Mouse (Mus musculus): Measurements from ENCODE around the gene Tas1r1. TPM values are rescaled to one million over a fixed set of nuclear protein-coding genes. Genes with fewer than 3 reads are reported as not detected.

Gene Tas1r1
- polyA plus RNA-seq, 1 experiment from 2014 or later, result 0.65 TPM

DNA sequence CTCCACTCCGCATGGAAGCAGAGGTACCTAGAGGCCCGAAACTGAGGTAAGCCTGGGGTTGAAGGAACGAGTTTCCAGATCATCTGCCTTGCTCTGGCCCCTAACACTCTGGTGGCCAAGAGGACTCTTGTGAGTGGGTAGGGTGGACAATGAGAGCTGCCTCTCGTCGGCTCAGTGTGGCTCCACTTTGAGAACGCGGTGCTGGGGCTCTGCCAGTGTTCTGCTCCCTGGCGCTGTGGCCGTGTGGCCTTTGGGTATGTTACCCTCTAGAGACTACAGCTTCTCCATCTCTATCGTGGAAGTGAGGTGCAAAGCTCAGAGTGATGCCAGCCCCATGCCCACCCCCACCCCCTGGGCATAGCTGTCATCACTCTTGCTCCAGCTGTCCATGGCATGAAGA, 34.3 kb upstream of the Tas1r1 start:
- WGBS, result 86% methylated on average over 10 of the region's 10 CpGs
- Histone ChIP-seq H3K9me3 (replicated peaks) (no peaks in the 10 kb centered on the region), H3K27ac (no peak overlapping the region), H3K36me3 (no peaks in the 10 kb centered on the region), H3K4me3 (no peak overlapping the region), H3K27me3 (ENCODE audit: low read depth, poor library complexity, severe bottlenecking) (no peaks in the 10 kb centered on the region), H3K4me1 (peaks cover 31% of the 10 kb centered on the region)
- DNase-seq (ENCODE audit: low spot score), result no peak

DNA sequence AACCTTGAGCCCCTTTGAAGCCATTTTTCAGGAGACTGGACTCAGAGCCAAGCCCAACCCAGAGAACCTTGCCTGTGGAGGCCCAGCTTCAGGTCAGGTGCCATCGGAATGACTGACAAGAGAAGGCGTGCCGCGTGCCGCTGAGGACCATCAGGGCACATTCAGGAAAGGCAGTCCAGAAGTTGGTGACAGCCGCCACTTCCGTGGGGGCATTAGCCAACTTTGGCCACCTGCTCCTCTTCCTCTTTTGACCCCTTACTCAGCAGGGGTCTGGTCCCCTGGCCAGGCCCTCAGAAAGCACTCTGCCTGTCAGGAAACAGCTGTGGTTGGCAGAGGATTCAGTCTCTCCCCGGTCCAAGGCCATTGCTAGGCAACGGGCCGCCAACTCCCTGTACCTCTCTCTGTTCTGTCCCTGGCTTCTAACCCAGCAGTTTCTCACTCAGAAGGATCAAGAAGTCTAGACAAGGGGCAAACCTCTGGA, 33.8 kb upstream of the Tas1r1 start, which contains the start of gene Plekhg5:
Gene Plekhg5, plus strand, starts transcription at position 378 of the 481 bp plus-strand sequence.
- no peaks in the 10 kb centered on the region for H3K9me3 ChIP-seq (replicated peaks)
- no peak for DNase-seq (ENCODE audit: low spot score)
- H3K27ac ChIP-seq, result no peak within 1 kb of the TSS
- no peak within 1 kb of the TSS for H3K4me3 ChIP-seq
- H3K4me1 ChIP-seq, result peaks cover 31% of the 10 kb centered on the region
- 71% methylated on average over 10 of the region's 10 CpGs for WGBS
- H3K36me3 ChIP-seq, result no peaks in the 10 kb centered on the region
- no peaks in the 10 kb centered on the region for H3K27me3 ChIP-seq (ENCODE audit: low read depth, poor library complexity, severe bottlenecking)

DNA sequence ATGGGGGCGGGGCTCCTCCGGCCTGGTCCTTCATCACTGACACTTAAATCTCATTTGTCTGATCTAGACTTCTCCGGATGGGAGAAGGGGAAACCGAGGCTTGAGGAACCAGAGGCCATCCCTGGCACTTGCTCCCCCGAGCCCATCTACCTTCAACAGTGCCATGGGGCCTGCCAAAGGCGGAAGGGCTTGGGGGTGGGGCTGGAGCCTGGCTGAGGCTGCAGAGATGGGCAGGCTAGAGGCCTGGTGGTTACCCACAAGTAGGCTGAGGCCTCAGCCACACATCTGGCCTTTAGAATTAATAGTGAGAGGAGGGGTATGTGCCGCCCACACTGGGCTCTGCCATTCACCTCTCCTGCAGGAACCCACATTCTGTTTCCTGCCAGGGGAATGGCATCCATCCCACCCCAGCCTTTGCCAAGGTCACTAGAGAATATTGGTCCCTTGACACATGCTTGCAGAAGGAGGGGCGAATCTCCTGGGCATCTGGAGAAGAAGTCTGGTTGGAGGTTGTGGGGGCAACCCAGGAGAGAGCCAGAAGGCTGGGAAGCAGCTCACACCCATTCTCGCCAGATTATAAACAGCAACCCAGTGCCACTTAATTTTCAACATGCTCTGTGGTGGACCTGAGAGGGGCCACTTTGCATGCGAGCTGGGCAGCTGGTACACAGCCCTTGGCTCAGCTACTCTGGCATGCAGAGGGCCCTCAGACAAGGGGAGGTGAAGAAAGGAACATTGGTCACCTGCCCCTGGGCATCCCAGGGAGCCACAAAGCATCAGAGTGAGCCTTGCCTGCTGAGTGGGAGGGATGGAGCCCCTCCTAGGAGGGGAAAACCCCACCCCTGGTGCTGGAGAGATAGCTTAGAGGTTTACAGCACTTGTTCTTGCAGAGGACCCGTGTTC, 32.4 kb upstream of the Tas1r1 start:
- no peak overlapping the region for H3K4me3 ChIP-seq
- no peak for DNase-seq (ENCODE audit: low spot score)
- no peaks in the 10 kb centered on the region for H3K36me3 ChIP-seq
- WGBS, result 75% methylated on average over 11 of the region's 11 CpGs
- peaks cover 25% of the 10 kb centered on the region for H3K4me1 ChIP-seq
- no peak overlapping the region for H3K27ac ChIP-seq
- H3K27me3 ChIP-seq (ENCODE audit: low read depth, poor library complexity, severe bottlenecking), result no peaks in the 10 kb centered on the region
- no peaks in the 10 kb centered on the region for H3K9me3 ChIP-seq (replicated peaks)

DNA sequence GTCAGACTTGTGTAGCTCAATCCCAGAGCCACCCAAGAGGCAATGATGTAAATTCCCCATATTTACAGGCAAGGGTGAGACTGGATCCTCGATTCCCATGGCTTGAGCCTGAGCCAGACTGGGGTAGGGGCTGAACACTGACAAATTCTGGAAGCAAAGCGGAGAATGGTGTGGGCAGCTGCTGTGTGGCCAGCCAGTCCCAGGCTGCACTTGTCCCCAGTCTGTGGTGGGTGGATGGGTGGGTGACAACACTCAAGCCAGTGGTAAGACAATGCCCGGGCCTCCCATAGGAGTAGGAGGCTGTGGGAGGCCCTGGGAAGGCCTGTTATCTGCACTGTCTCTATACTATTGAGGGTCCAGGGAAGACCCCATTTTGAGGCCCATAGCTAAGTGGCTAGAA, 30.9 kb upstream of the Tas1r1 start:
- Histone ChIP-seq H3K4me1 (peaks cover 20% of the 10 kb centered on the region), H3K36me3 (peaks cover 6% of the 10 kb centered on the region; the same call in 1 of the 2 replicates), H3K4me3 (no peak overlapping the region), H3K9me3 (replicated peaks) (no peaks in the 10 kb centered on the region), H3K27ac (no peak overlapping the region), H3K27me3 (ENCODE audit: low read depth, poor library complexity, severe bottlenecking) (no peaks in the 10 kb centered on the region)
- WGBS, result 93% methylated on average over 3 of the region's 3 CpGs
- no peak for DNase-seq (ENCODE audit: low spot score)

DNA sequence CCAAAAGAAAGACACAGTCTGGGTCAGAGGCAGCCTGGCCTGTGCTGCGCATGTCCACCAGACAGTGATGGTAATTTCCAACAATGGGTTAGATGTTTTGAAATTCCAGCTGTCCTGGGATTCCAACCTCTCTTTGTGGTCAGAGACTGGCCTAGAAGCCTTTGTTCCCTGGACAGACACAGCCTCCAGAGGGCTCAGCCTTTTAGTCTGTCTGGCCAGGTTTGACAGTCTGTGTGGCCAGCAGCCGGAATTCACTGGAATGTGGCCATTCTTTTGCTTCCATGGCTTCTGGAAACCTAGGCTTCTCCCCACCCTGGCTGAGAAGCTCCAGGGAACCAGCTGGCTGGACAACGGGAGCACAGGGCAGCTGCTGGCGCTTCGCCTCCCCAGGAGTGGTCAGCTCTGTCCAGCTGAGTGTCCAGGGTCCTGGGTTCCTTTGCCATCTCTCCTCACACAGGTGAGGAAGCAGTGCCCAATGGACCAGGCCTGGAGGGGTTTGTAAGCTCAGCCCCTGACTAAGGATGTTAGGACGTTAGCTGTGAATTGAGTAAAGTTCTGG, 29.9 kb upstream of the Tas1r1 start:
- Histone ChIP-seq H3K4me1 (peaks cover 14% of the 10 kb centered on the region), H3K4me3 (no peak overlapping the region), H3K36me3 (peaks cover 6% of the 10 kb centered on the region; the same call in 1 of the 2 replicates), H3K9me3 (replicated peaks) (no peaks in the 10 kb centered on the region), H3K27me3 (ENCODE audit: low read depth, poor library complexity, severe bottlenecking) (no peaks in the 10 kb centered on the region), H3K27ac (no peak overlapping the region)
- DNase-seq (ENCODE audit: low spot score), result no peak
- WGBS, result 86% methylated on average over 6 of the region's 6 CpGs

DNA sequence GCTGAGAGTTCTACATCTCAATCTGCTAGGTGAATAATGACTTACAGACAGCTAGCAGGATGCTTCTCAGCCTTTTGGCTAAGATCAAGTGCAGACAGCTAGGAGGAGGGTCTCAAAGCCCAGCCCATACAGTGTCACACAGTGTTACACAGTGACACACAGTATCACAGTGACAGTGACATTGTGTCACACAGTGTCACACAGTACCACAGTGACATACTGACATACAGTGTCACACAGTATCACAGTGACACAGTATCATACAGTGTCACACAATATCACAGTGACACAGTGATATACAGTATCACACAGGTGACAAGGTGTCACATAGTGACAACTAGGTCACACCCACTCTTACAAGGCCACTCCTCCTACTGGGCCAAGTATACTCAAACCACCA, 28.9 kb upstream of the Tas1r1 start:
- no peaks in the 10 kb centered on the region for H3K9me3 ChIP-seq (replicated peaks)
- H3K27me3 ChIP-seq (ENCODE audit: low read depth, poor library complexity, severe bottlenecking), result no peaks in the 10 kb centered on the region
- peaks cover 8% of the 10 kb centered on the region for H3K4me1 ChIP-seq
- H3K27ac ChIP-seq, result no peak overlapping the region
- H3K36me3 ChIP-seq, result peaks cover 10% of the 10 kb centered on the region
- H3K4me3 ChIP-seq, result no peak overlapping the region
- DNase-seq (ENCODE audit: low spot score), result no peak

DNA sequence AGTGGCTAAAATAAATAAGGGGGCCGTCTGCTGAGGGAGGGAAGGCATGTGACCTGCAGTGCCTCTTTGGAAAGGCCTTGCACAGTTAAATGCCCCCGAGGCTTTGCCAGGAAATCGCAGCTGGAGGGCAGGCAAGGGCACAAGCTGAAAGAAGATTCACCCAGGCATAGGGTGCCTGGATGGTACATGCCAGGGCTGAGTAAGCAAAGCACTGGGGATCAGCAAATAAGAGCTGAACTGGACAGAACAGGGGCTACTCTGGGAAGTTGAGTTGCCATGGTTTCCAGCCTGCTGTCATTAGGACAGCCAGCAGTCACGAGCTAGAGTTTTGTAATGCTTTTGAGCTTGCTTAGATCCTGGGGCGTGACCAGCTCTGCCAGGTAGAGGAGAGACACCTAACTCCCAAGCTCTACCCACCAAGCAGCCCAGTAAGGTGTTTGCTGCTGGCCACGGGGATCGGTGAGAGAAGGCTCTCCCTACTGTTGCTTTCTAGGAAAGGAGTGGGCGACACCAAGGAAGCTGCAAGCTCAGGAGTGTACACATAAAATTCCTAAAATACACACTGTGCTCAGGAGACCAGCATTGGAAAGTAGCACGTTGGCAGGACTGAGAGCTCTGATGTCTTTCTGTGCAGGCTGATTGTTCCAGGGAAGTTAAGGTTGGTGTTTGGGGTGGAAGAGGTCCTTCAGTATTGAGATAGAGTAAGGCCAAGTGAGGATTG, 24.2 kb upstream of the Tas1r1 start:
- DNase-seq (ENCODE audit: low spot score), result no peak
- Histone ChIP-seq H3K27me3 (ENCODE audit: low read depth, poor library complexity, severe bottlenecking) (no peaks in the 10 kb centered on the region), H3K36me3 (peaks cover 57% of the 10 kb centered on the region), H3K4me1 (no peaks in the 10 kb centered on the region), H3K27ac (no peak overlapping the region), H3K9me3 (replicated peaks) (no peaks in the 10 kb centered on the region), H3K4me3 (no peak overlapping the region)
- WGBS, result 81% methylated on average over 9 of the region's 9 CpGs

DNA sequence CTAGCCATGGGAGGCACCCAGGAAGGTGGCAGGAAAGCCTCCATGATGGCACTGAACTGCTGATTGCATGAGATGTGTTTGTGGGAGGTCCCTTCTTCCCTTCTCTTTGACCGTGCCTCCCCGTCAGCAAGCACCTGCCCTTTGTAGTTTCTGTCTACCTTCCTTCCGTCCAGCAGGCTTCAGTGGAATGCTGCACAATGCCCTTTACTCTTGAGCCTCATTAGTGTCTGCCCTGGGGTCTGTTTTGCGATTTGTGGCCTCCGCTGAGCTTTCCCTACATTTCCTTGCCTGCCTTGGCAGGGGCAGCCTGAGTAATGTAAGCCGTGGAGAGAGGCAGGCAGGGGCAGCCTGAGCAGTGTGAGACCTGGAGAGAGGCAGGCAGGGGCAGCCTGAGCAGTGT, 6.2 kb upstream of the Tas1r1 start:
- no peak overlapping the region for H3K27ac ChIP-seq
- peaks cover 87% of the 10 kb centered on the region for H3K36me3 ChIP-seq
- no peaks in the 10 kb centered on the region for H3K9me3 ChIP-seq (replicated peaks)
- H3K27me3 ChIP-seq (ENCODE audit: low read depth, poor library complexity, severe bottlenecking), result no peaks in the 10 kb centered on the region
- whole genome bisulfite sequencing, result 76% methylated on average over 6 of the region's 6 CpGs
- H3K4me1 ChIP-seq, result peaks cover 11% of the 10 kb centered on the region
- H3K4me3 ChIP-seq, result no peak overlapping the region
- no peak for DNase-seq (ENCODE audit: low spot score)

DNA sequence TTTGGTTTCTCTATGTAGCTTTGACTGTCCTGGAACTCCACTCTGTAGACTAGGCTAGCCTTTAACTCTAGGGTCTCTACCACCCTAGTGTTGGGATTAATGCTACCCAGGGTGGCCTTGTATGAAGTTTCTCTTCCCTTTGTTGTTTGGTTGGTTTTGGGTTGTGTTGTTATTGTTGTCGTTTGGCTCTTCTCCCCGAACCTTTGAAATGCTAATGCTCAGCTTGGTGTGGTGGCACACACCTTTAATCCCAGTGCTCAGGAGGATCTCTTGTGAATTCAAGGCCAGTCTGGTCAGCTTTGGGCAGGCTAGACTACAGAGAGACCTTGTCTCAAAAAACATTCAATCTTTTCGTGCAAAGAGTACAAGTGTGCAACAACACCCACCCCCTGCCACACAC, 4.8 kb upstream of the Tas1r1 start:
- H3K27me3 ChIP-seq (ENCODE audit: low read depth, poor library complexity, severe bottlenecking), result no peaks in the 10 kb centered on the region
- no peak overlapping the region for H3K4me3 ChIP-seq
- no peaks in the 10 kb centered on the region for H3K9me3 ChIP-seq (replicated peaks)
- H3K36me3 ChIP-seq, result peaks cover 74% of the 10 kb centered on the region
- no peak overlapping the region for H3K27ac ChIP-seq
- peaks cover 21% of the 10 kb centered on the region for H3K4me1 ChIP-seq
- 87% methylated on average over 3 of the region's 3 CpGs for WGBS
- DNase-seq (ENCODE audit: low spot score), result no peak

DNA sequence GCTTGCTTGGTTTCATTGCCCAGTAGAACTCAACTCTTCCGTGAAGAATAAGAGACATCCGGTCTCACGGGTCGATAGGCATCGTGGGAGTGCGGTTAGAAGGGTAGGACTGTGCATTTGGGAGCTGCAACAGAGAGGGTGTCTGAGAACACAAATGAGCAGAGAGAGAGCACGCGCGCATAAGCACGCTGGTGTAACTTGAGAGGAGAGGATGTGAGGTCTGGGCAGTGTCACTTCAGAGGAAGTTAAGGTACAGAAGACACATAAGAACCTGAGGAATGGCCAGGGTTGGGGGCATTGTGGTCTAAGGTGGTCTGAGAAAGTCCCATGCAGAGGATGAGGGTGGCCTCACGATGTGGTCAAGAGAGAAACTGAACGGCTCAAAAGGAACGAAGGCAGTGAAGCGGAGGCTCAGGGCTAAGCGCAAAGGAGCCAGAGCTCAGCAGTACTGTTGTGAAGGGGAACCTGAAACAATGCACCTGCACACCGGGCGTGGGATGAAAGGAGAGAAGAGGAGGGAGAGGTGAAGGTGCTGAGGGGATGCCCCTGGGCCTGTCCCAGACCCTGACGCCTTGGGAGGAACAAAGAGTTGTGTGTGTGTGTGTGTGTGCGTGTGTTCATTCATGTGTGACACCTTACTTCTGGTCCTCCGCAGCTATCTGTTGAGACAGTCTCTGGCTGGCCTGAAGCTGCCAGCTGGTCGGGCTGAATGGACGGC, 3.7 kb upstream of the Tas1r1 start:
- Histone ChIP-seq H3K4me1 (peaks cover 23% of the 10 kb centered on the region), H3K36me3 (peaks cover 63% of the 10 kb centered on the region), H3K27ac (no peak overlapping the region), H3K27me3 (ENCODE audit: low read depth, poor library complexity, severe bottlenecking) (no peaks in the 10 kb centered on the region), H3K4me3 (no peak overlapping the region), H3K9me3 (replicated peaks) (no peaks in the 10 kb centered on the region)
- DNase-seq (ENCODE audit: low spot score), result no peak
- 95% methylated on average over 22 of the region's 22 CpGs for WGBS

DNA sequence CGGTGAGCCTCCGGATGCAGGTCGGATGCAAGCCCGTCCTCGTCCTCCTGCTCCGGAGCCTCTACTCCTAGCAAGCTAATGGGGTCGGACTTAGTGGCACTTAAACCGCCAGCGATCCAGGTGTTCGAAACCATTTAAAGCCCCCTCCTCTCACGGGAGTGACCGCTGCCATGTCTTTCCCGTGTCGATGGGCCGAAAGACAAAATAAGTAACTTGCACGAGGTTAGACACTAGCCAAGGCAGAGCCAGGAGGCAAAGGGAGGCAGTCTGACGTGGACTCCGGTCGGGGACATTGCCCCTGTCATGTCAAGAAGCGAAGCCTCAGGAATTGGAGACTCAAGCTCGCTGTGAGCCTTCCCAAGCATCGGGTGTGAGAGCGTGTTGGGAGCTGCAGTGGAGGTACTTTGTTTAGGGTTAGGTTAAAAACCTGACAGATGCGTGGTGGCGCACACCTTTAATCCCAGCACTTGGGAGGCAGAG, 1.5 kb upstream of the Tas1r1 start:
- Histone ChIP-seq H3K27ac (peak overlapping the region; percentile 83), H3K36me3 (peaks cover 41% of the 10 kb centered on the region)
- WGBS, result 6% methylated on average over 25 of the region's 25 CpGs

DNA sequence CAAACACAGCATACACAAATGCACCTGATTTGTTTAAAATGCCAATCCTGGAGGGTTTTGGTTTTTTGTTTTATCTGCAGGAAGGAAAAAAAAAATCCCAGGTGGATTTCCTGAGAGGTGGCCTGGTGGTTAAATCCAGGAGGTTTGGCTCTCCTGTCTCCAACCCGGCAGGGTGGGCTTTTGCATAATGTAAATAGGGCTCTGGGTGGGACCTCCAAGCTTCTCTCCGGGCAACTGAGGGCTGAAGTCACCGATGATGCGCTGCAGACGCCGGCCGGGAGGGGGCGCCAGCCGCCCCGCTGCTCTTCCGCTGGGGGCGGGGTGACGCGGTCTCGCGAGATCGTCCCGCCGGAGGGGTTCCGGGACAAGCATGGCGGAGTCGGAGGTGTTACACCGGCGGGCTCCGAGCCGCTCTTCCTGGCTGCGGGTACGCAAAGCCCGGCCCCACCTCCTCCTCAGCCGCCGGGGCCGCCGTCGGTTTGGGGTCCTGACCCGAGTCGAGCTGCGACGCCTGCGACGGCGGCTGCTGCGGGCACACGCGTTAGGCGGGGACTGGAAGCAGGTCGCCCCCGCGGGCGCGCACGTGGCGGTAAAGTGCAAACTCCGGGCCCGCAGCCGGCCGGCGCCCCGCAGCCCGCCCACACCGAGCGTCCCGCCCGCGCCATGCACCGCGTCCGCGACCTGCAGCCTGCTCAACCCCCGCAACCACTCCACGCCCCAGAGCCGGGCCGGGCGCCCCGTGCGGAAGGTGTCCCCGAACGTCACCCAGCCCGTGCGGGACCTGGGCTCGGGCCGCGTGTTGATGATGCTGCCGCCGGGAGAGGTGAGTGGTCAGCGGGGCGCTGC, 840 bp upstream of the Tas1r1 start, which contains the start of gene Nol9:
Gene Nol9, plus strand, starts transcription at position 337 of the 846 bp plus-strand sequence.
- Histone ChIP-seq H3K4me1 (peaks cover 23% of the 10 kb centered on the region), H3K36me3 (peaks cover 34% of the 10 kb centered on the region), H3K27me3 (ENCODE audit: low read depth, poor library complexity, severe bottlenecking) (no peaks in the 10 kb centered on the region), H3K27ac (peak within 1 kb of the TSS; percentile 83), H3K4me3 (peak within 1 kb of the TSS; percentile 84), H3K9me3 (replicated peaks) (no peaks in the 10 kb centered on the region)
- under 1% methylated on average over 83 of the region's 86 CpGs for WGBS
- DNase-seq (ENCODE audit: low spot score), result peak; percentile 98

More for the DNA sequence above, 1.5 kb upstream of the Tas1r1 start:
- H3K9me3 ChIP-seq (replicated peaks), result no peaks in the 10 kb centered on the region
- H3K27me3 ChIP-seq (ENCODE audit: low read depth, poor library complexity, severe bottlenecking), result no peaks in the 10 kb centered on the region
- peaks cover 23% of the 10 kb centered on the region for H3K4me1 ChIP-seq
- H3K4me3 ChIP-seq, result peak overlapping the region; percentile 84
- no peak for DNase-seq (ENCODE audit: low spot score)

Data from limb, embryonic 10.5 days (tissue).